Mouse (Mus musculus): ENCODE measurements at regions not wholly inside any gene's neighbourhood (a gene's known extent, or its start where the extent isn't known, plus 50 kb on each side); places are given as distances from the start of the nearest gene placed in this dataset.

GRCm38 (mm10) chr5:45072529-45072928 lies 273.0 kb upstream of the Ldb2 start:
- no peak overlapping the region for H3K4me3 ChIP-seq (replicated peaks; ENCODE audit: control insufficient read depth, low read depth, low read length)
- 67% methylated on average over 1 of the region's 1 CpGs for WGBS
- H3K4me1 ChIP-seq (ENCODE audit: control insufficient read depth, insufficient read depth, low read length): no peaks in the 10 kb centered on the region
- no peak overlapping the region for H3K27ac ChIP-seq (ENCODE audit: control insufficient read depth, insufficient read depth, low read depth, low read length, poor library complexity)
- TF ChIP-seq CTCF (IDR thresholded peaks at IDR 0.05; ENCODE audit: control insufficient read depth, insufficient read depth, low read length) (no peak), POLR2A (IDR thresholded peaks at IDR 0.05; ENCODE audit: borderline replicate concordance, control insufficient read depth, low read depth, low read length) (no peak)

DNA sequence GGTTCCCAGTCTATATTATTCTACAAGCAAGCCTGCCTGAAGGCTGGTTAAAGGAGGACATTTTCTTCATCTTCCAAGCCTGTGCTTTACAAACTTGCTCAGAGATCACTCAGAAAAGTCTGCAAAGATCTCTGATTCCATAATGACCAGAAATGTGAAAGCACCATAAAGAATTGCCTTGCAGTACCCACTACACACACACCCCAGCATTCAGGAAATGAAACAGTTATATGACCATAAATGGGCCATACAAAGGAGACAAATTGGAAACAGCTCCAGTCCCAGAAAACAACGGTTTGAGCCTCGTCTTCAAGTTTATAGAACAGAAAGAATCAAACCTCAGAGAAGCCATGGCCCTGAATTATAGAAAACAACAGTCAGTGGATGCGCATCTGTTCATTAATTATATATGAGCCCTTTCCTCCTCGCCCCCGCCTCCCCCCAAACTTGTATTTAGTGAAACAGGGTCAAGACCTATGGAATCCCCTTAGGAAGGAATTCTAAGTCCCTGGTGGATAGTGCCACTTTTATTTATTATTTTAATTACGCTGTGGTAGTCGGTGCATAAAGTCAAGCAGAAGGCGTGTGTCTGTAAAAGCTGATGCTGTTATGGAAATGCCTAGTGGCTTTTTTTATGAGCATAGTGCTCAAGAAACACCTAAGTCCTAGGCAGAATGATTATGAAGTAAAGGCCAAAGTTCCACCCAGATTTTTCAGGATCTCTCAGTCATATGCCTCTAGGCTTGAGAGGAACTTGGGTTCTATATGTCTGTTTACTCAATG lies 266.6 kb upstream of the Ldb2 start:
- no peaks in the 10 kb centered on the region for H3K4me1 ChIP-seq (ENCODE audit: control insufficient read depth, insufficient read depth, low read length)
- TF ChIP-seq CTCF (IDR thresholded peaks at IDR 0.05; ENCODE audit: control insufficient read depth, insufficient read depth, low read length): no peak
- TF ChIP-seq POLR2A (IDR thresholded peaks at IDR 0.05; ENCODE audit: borderline replicate concordance, control insufficient read depth, low read depth, low read length): no peak
- WGBS: 84% methylated on average over 8 of the region's 8 CpGs

GRCm38 (mm10) chr5:45062567-45062966 lies 263.1 kb upstream of the Ldb2 start:
- no peak overlapping the region for H3K27ac ChIP-seq (ENCODE audit: control insufficient read depth, insufficient read depth, low read depth, low read length, poor library complexity)
- WGBS: 60% methylated on average over 2 of the region's 2 CpGs
- H3K4me1 ChIP-seq (ENCODE audit: control insufficient read depth, insufficient read depth, low read length): no peaks in the 10 kb centered on the region
- TF ChIP-seq POLR2A (IDR thresholded peaks at IDR 0.05; ENCODE audit: borderline replicate concordance, control insufficient read depth, low read depth, low read length): no peak
- TF ChIP-seq CTCF (IDR thresholded peaks at IDR 0.05; ENCODE audit: control insufficient read depth, insufficient read depth, low read length): no peak
- H3K4me3 ChIP-seq (replicated peaks; ENCODE audit: control insufficient read depth, low read depth, low read length): no peak overlapping the region

More for the DNA sequence above, 266.6 kb upstream of the Ldb2 start:
- no peak overlapping the region for H3K27ac ChIP-seq (ENCODE audit: control insufficient read depth, insufficient read depth, low read depth, low read length, poor library complexity)
- no peak overlapping the region for H3K4me3 ChIP-seq (replicated peaks; ENCODE audit: control insufficient read depth, low read depth, low read length)

DNA sequence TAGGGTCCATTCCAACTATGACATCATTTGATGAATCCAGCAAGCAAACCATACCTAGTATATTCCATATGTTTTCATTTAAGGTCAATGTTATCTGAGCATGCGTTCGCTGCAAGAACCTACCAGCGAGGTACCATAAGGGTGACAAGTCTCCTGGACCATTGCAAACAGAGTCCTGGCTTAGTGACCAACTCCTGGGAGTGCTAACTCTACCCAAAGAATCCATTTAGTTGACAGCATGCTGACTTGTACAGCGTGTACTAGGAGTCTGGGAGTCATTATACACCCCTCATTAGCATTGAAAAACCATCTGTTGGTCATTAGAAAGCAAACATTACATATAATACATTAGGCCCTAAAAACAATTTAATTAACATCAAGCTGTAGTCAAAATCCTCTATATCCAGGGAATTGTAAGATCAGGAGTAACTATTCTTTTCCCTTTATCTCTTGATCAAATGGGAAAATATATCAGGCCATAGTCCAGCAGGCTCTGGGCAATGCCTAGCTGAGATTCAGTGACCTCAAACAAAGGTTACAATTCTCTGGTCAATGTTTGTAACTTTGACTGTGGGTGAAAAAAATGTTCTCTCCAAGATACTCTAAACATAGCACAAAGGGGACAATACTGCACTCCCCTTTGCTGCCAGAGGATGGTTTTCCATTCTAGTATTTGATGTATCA lies 255.9 kb upstream of the Ldb2 start:
- 74% methylated on average over 4 of the region's 4 CpGs for WGBS
- H3K4me1 ChIP-seq (ENCODE audit: control insufficient read depth, insufficient read depth, low read length): no peaks in the 10 kb centered on the region
- TF ChIP-seq POLR2A (IDR thresholded peaks at IDR 0.05; ENCODE audit: borderline replicate concordance, control insufficient read depth, low read depth, low read length): no peak
- H3K4me3 ChIP-seq (replicated peaks; ENCODE audit: control insufficient read depth, low read depth, low read length): no peak overlapping the region
- H3K27ac ChIP-seq (ENCODE audit: control insufficient read depth, insufficient read depth, low read depth, low read length, poor library complexity): no peak overlapping the region

DNA sequence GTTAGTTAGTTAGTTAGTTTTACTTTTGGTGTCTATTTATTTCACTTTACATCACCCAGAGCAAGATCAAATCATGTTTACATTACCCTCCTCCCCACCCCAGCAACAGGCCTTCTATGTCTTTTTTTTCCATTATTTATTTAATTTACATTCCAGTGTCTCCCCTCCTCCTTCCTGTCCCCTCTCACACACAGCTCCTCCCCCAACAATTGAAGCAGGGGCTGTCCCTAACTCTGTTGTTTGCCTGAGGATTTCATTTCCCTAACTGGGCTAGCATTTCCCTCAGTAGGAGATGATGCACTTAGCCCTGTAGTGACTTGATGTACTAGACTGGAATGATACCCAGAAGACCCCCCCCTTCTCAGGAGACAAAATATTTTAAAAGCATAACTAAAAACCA lies 249.9 kb upstream of the Ldb2 start:
- no peak for TF ChIP-seq CTCF (IDR thresholded peaks at IDR 0.05; ENCODE audit: control insufficient read depth, insufficient read depth, low read length)
- TF ChIP-seq POLR2A (IDR thresholded peaks at IDR 0.05; ENCODE audit: borderline replicate concordance, control insufficient read depth, low read depth, low read length): no peak

GRCm38 (mm10) chr5:45042914-45043313 lies 243.4 kb upstream of the Ldb2 start:
- H3K4me1 ChIP-seq (ENCODE audit: control insufficient read depth, insufficient read depth, low read length): no peaks in the 10 kb centered on the region; the same call in 1 of the 2 replicates
- 69% methylated on average over 2 of the region's 2 CpGs for WGBS
- no peak for TF ChIP-seq POLR2A (IDR thresholded peaks at IDR 0.05; ENCODE audit: borderline replicate concordance, control insufficient read depth, low read depth, low read length)
- TF ChIP-seq CTCF (IDR thresholded peaks at IDR 0.05; ENCODE audit: control insufficient read depth, insufficient read depth, low read length): no peak
- H3K4me3 ChIP-seq (replicated peaks; ENCODE audit: control insufficient read depth, low read depth, low read length): no peak overlapping the region
- H3K27ac ChIP-seq (ENCODE audit: control insufficient read depth, insufficient read depth, low read depth, low read length, poor library complexity): no peak overlapping the region

More for the DNA sequence above, 249.9 kb upstream of the Ldb2 start:
- H3K27ac ChIP-seq (ENCODE audit: control insufficient read depth, insufficient read depth, low read depth, low read length, poor library complexity): no peak overlapping the region
- H3K4me1 ChIP-seq (ENCODE audit: control insufficient read depth, insufficient read depth, low read length): no peaks in the 10 kb centered on the region
- H3K4me3 ChIP-seq (replicated peaks; ENCODE audit: control insufficient read depth, low read depth, low read length): no peak overlapping the region

GRCm38 (mm10) chr5:45036430-45036829 lies 236.9 kb upstream of the Ldb2 start:
- no peak overlapping the region for H3K4me3 ChIP-seq (replicated peaks; ENCODE audit: control insufficient read depth, low read depth, low read length)
- TF ChIP-seq CTCF (IDR thresholded peaks at IDR 0.05; ENCODE audit: control insufficient read depth, insufficient read depth, low read length): no peak
- TF ChIP-seq POLR2A (IDR thresholded peaks at IDR 0.05; ENCODE audit: borderline replicate concordance, control insufficient read depth, low read depth, low read length): no peak
- 63% methylated on average over 1 of the region's 1 CpGs for WGBS
- no peak overlapping the region for H3K27ac ChIP-seq (ENCODE audit: control insufficient read depth, insufficient read depth, low read depth, low read length, poor library complexity)
- H3K4me1 ChIP-seq (ENCODE audit: control insufficient read depth, insufficient read depth, low read length): no peaks in the 10 kb centered on the region; the same call in 1 of the 2 replicates

GRCm38 (mm10) chr5:45033146-45033545 lies 233.7 kb upstream of the Ldb2 start:
- no peak overlapping the region for H3K27ac ChIP-seq (ENCODE audit: control insufficient read depth, insufficient read depth, low read depth, low read length, poor library complexity)
- TF ChIP-seq POLR2A (IDR thresholded peaks at IDR 0.05; ENCODE audit: borderline replicate concordance, control insufficient read depth, low read depth, low read length) (no peak), CTCF (IDR thresholded peaks at IDR 0.05; ENCODE audit: control insufficient read depth, insufficient read depth, low read length) (no peak)
- WGBS: 28% methylated on average over 1 of the region's 1 CpGs
- H3K4me1 ChIP-seq (ENCODE audit: control insufficient read depth, insufficient read depth, low read length): no peaks in the 10 kb centered on the region; the same call in 1 of the 2 replicates
- no peak overlapping the region for H3K4me3 ChIP-seq (replicated peaks; ENCODE audit: control insufficient read depth, low read depth, low read length)
